Mouse (Mus musculus): Measurements from ENCODE around the gene Pcdh9.

DNA sequence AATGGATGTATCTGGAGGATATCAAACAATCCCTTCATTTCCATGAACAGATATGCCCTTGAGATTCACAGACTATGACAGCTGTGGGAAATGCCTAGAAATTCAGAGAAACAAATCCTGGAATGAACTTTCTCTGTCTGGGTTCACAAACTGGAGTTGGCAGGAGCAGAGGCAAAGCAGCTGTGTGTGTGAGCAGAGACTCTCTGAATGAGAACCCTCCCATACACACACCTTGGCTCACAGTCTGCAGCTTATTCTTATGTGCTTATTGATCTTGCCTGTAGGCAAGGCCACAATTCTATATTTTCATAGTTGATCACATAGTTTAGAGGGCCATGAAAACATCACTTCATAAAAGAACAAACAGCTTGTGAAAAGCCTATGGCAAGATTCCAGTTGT, 614.8 kb downstream of the Pcdh9 start:
- TF ChIP-seq POLR2A (IDR thresholded peaks at IDR 0.05; ENCODE audit: insufficient read depth, low read depth, low read length) = no peak
- no peak for TF ChIP-seq CTCF (IDR thresholded peaks at IDR 0.05; ENCODE audit: insufficient read depth, low read depth, low read length)
